Mouse (Mus musculus): ENCODE measurements at regions not wholly inside any gene's neighbourhood (a gene's known extent, or its start where the extent isn't known, plus 50 kb on each side); places are given as distances from the start of the nearest gene placed in this dataset.
"Not testable (repeated sequence)": the region's sequence is repeated elsewhere in the genome, so short reads cannot be mapped to it uniquely, and the experiment has no call there.

DNA sequence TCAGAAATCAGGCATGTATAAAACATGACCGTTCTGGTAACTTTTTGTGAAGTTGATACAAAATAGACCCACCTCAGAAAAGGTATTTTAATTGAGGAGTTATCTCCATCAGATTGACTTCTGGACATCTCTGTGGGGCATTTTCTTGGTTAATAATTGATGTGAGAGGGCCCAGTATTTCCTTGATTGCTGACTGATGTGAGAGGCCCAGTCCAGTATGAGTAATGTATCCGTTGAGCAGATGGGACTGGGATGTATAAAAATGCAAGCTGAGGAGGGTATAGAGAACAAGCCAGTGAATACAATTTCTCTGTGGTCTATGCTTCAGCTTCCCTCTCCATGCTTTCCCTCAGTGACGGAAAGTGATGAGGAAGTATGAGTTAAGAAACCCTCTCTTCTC is 747.0 kb upstream of the Impad1 start:
- H3K9ac ChIP-seq (ENCODE audit: low read depth, poor library complexity, severe bottlenecking): no peak overlapping the region
- no peak for TF ChIP-seq EP300 (IDR thresholded peaks at IDR 0.05; ENCODE audit: insufficient read depth, low read depth, low read length)
- no peak for TF ChIP-seq CTCF (IDR thresholded peaks at IDR 0.05; ENCODE audit: low read depth, low read length)
- H3K27me3 ChIP-seq (ENCODE audit: control insufficient read depth, insufficient read depth, low read length, poor library complexity, severe bottlenecking): no peaks in the 10 kb centered on the region
- H3K9me3 ChIP-seq (replicated peaks; ENCODE audit: control insufficient read depth, insufficient read depth, low read length, poor library complexity, severe bottlenecking): peaks cover 4% of the 10 kb centered on the region
- H3K4me1 ChIP-seq (ENCODE audit: control insufficient read depth, insufficient read depth, low read length): no peaks in the 10 kb centered on the region
- H3K4me3 ChIP-seq (ENCODE audit: low read depth, low read length): no peak overlapping the region
- no peaks in the 10 kb centered on the region for H3K36me3 ChIP-seq (ENCODE audit: control insufficient read depth, insufficient read depth, low read length, poor library complexity, severe bottlenecking)
- H3K27ac ChIP-seq (ENCODE audit: insufficient read depth, low read length): no peak overlapping the region

DNA sequence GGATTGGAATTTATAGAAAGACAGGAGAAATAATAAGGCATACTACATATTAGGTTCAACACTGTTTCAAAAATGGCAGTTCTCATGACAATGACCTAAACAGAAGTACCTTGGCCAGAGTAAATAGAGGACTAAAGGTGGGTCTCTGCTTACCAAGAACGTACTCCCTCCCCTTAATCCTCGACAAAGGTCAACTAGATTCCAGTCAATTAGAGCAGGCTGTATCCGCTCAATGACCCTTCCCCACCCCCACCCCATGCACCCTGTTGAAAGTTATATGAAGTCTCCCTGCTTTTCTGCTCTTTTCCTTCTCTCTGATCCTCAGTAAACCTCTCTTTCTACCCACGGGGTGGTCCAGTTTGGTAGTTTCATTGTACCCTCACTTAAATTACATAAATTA is 737.3 kb upstream of the Impad1 start:
- no peaks in the 10 kb centered on the region for H3K27me3 ChIP-seq (ENCODE audit: control insufficient read depth, insufficient read depth, low read length, poor library complexity, severe bottlenecking)
- TF ChIP-seq EP300 (IDR thresholded peaks at IDR 0.05; ENCODE audit: insufficient read depth, low read depth, low read length) (peak; percentile 60; the same call in 1 of the 2 replicates), POLR2A (IDR thresholded peaks at IDR 0.05; ENCODE audit: insufficient read depth, low read length) (no peak), CTCF (IDR thresholded peaks at IDR 0.05; ENCODE audit: low read depth, low read length) (no peak)
- H3K27ac ChIP-seq (ENCODE audit: insufficient read depth, low read length): no peak overlapping the region
- H3K4me1 ChIP-seq (ENCODE audit: control insufficient read depth, insufficient read depth, low read length): no peaks in the 10 kb centered on the region
- H3K36me3 ChIP-seq (ENCODE audit: control insufficient read depth, insufficient read depth, low read length, poor library complexity, severe bottlenecking): no peaks in the 10 kb centered on the region
- H3K9ac ChIP-seq (ENCODE audit: low read depth, poor library complexity, severe bottlenecking): no peak overlapping the region
- H3K4me3 ChIP-seq (ENCODE audit: low read depth, low read length): no peak overlapping the region
- no peaks in the 10 kb centered on the region for H3K9me3 ChIP-seq (replicated peaks; ENCODE audit: control insufficient read depth, insufficient read depth, low read length, poor library complexity, severe bottlenecking)

DNA sequence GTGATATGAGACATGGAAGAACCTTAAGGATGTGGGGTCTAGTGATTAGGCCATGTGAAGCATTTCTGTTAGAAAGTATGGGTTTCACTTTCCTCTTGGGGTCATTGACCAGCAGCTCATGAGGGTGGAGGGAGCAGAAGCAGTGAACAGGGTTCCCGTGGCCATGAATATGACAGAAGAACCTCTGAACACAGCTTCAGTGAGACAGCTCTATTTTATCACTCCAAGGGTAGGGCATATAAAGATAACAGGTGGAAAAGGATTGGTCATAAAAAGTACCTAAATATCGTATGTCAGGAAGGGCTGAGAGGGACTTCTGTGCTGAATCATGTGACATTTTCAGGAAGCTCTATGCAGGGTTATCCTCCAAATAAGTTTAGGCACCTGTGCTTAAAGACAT is 725.4 kb upstream of the Impad1 start:
- Histone ChIP-seq H3K36me3 (ENCODE audit: control insufficient read depth, insufficient read depth, low read length, poor library complexity, severe bottlenecking) (no peaks in the 10 kb centered on the region), H3K27ac (ENCODE audit: insufficient read depth, low read length) (no peak overlapping the region), H3K9me3 (replicated peaks; ENCODE audit: control insufficient read depth, insufficient read depth, low read length, poor library complexity, severe bottlenecking) (peaks cover 8% of the 10 kb centered on the region; the same call in 1 of the 2 replicates), H3K4me3 (ENCODE audit: low read depth, low read length) (no peak overlapping the region), H3K4me1 (ENCODE audit: control insufficient read depth, insufficient read depth, low read length) (peaks cover 2% of the 10 kb centered on the region), H3K27me3 (ENCODE audit: control insufficient read depth, insufficient read depth, low read length, poor library complexity, severe bottlenecking) (no peaks in the 10 kb centered on the region), H3K9ac (ENCODE audit: low read depth, poor library complexity, severe bottlenecking) (no peak overlapping the region)
- TF ChIP-seq CTCF (IDR thresholded peaks at IDR 0.05; ENCODE audit: low read depth, low read length): no peak
- TF ChIP-seq POLR2A (IDR thresholded peaks at IDR 0.05; ENCODE audit: insufficient read depth, low read length): no peak
- TF ChIP-seq EP300 (IDR thresholded peaks at IDR 0.05; ENCODE audit: insufficient read depth, low read depth, low read length): no peak

DNA sequence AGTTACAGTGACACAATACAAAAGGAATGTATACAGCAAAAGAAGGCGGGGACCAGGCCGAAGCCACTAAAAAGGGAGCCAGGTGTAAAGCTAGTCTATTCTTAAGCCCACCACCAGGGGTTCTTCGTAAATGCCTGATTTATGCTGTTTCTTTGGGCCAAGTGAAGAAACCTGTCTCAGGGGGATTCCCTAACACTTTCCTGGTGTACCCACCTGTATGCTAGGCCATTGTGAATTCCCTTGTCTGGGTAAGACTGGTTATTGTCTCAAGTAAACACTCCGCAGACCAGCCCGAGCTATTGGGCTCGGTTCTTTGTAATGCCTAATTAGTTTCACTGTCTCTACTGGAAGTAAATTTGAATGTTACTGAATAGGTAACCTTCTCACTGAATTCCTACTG is 722.3 kb upstream of the Impad1 start:
- H3K27ac ChIP-seq (ENCODE audit: insufficient read depth, low read length): peak overlapping the region; percentile 98; the same call in 1 of the 2 replicates
- not testable (repeated sequence) for H3K27me3 ChIP-seq (ENCODE audit: control insufficient read depth, insufficient read depth, low read length, poor library complexity, severe bottlenecking); H3K4me3 ChIP-seq (ENCODE audit: low read depth, low read length); H3K4me1 ChIP-seq (ENCODE audit: control insufficient read depth, insufficient read depth, low read length); H3K9ac ChIP-seq (ENCODE audit: low read depth, poor library complexity, severe bottlenecking); H3K36me3 ChIP-seq (ENCODE audit: control insufficient read depth, insufficient read depth, low read length, poor library complexity, severe bottlenecking)
- peaks cover 11% of the 10 kb centered on the region; the same call in 1 of the 2 replicates for H3K9me3 ChIP-seq (replicated peaks; ENCODE audit: control insufficient read depth, insufficient read depth, low read length, poor library complexity, severe bottlenecking)
- peak; percentile 53; the same call in 1 of the 2 replicates for TF ChIP-seq EP300 (IDR thresholded peaks at IDR 0.05; ENCODE audit: insufficient read depth, low read depth, low read length)

DNA sequence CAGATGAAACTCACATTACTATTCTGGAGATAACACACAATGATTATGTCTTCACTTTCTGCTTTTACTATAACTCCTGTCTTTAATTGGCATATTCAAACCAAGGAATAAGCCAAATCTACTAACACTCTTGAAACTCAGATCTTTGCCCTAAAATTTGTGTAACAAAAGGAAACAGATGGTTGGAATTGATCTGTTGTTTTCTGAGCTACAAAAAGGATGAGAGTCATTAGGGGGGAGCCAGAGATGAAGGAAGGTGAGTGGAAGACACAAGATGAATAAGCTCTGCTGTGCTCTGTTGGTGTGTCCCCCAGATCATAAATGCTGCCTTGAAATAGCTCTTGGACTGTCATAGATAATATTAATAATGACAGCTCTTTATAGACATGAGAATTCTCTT is 718.6 kb upstream of the Impad1 start:
- Histone ChIP-seq H3K9ac (ENCODE audit: low read depth, poor library complexity, severe bottlenecking) (no peak overlapping the region), H3K27ac (ENCODE audit: insufficient read depth, low read length) (no peak overlapping the region), H3K27me3 (ENCODE audit: control insufficient read depth, insufficient read depth, low read length, poor library complexity, severe bottlenecking) (no peaks in the 10 kb centered on the region), H3K4me1 (ENCODE audit: control insufficient read depth, insufficient read depth, low read length) (peaks cover 2% of the 10 kb centered on the region), H3K36me3 (ENCODE audit: control insufficient read depth, insufficient read depth, low read length, poor library complexity, severe bottlenecking) (no peaks in the 10 kb centered on the region), H3K9me3 (replicated peaks; ENCODE audit: control insufficient read depth, insufficient read depth, low read length, poor library complexity, severe bottlenecking) (peaks cover 14% of the 10 kb centered on the region; the same call in 1 of the 2 replicates), H3K4me3 (ENCODE audit: low read depth, low read length) (no peak overlapping the region)
- TF ChIP-seq CTCF (IDR thresholded peaks at IDR 0.05; ENCODE audit: low read depth, low read length) (no peak), POLR2A (IDR thresholded peaks at IDR 0.05; ENCODE audit: insufficient read depth, low read length) (no peak), EP300 (IDR thresholded peaks at IDR 0.05; ENCODE audit: insufficient read depth, low read depth, low read length) (no peak)

DNA sequence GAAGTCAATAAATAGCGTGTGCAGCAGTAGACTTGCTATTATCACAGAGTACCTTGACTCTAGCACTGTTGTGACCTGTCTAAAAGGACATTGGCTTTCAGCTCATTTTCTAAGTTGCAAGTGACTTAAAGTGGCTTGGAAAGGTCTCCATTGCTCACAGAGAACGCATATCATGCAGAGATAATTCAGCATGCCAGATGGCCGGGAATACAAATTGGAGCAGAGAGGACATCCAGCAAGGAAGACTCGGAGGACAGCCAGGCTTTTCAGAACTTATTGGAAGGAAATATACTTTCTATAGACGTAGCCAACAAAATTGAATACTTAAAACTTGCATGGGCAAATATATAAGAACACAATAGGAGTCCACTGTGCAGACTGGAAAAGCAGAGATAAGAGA is 716.2 kb upstream of the Impad1 start:
- Histone ChIP-seq H3K36me3 (ENCODE audit: control insufficient read depth, insufficient read depth, low read length, poor library complexity, severe bottlenecking) (no peaks in the 10 kb centered on the region), H3K4me3 (ENCODE audit: low read depth, low read length) (no peak overlapping the region), H3K9me3 (replicated peaks; ENCODE audit: control insufficient read depth, insufficient read depth, low read length, poor library complexity, severe bottlenecking) (peaks cover 9% of the 10 kb centered on the region; the same call in 1 of the 2 replicates), H3K27me3 (ENCODE audit: control insufficient read depth, insufficient read depth, low read length, poor library complexity, severe bottlenecking) (no peaks in the 10 kb centered on the region), H3K4me1 (ENCODE audit: control insufficient read depth, insufficient read depth, low read length) (no peaks in the 10 kb centered on the region), H3K9ac (ENCODE audit: low read depth, poor library complexity, severe bottlenecking) (no peak overlapping the region), H3K27ac (ENCODE audit: insufficient read depth, low read length) (no peak overlapping the region)
- TF ChIP-seq POLR2A (IDR thresholded peaks at IDR 0.05; ENCODE audit: insufficient read depth, low read length): no peak
- TF ChIP-seq CTCF (IDR thresholded peaks at IDR 0.05; ENCODE audit: low read depth, low read length): no peak
- TF ChIP-seq EP300 (IDR thresholded peaks at IDR 0.05; ENCODE audit: insufficient read depth, low read depth, low read length): no peak

Measured in ES-Bruce4 (cell line).